Mouse (Mus musculus): Measurements from ENCODE around the gene Lrrc32.
A peak's percentile ranks its signal among the peaks of the same experiment; 100 is the strongest.

GRCm38 (mm10) chr7:98481066-98481734 lies 7.9 kb upstream of the Lrrc32 start:
- peak; percentile 96; the same call in 1 of the 2 replicates for TF ChIP-seq CTCF (IDR thresholded peaks at IDR 0.05; ENCODE audit: extremely low read depth, insufficient read depth, insufficient read length, insufficient replicate concordance)
- no peak for TF ChIP-seq POLR2A (IDR thresholded peaks at IDR 0.05; ENCODE audit: low read depth, low read length)
